Mouse (Mus musculus): ENCODE measurements around the gene Ldah. TPM values are rescaled to one million over a fixed set of nuclear protein-coding genes. Genes with fewer than 3 reads are reported as not detected.

The Ldah gene
- polyA plus RNA-seq, 1 experiment from 2014 or later = 73.3 TPM

DNA sequence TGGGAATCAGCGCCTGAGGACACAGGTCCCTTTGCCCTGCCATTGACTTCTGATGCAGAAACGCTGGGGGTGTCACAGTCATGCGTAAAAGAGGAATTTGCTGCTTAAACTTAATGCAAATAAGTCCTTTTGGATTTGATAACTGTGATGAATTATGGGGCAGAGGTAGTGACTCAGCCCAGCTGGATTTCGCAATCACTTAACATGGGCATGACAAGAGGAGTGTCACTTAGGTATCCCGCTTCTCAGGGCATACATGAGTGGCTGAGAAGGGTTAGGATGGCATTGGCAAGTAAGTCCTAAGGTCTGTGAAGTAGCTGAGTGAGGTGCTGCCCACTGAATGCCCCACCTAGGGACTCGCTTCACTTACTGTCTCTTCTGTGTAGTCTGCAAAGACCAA, 15.1 kb downstream of the Ldah start:
- no peak for ATAC-seq (ENCODE audit: insufficient number of reproducible peaks, insufficient read depth, low FRiP score, low TSS enrichment, low read depth)
- no peak overlapping the region for H3K9ac ChIP-seq (replicated peaks)
- peaks cover 25% of the 10 kb centered on the region; the same call in 1 of the 2 replicates for H3K36me3 ChIP-seq
- H3K4me3 ChIP-seq (replicated peaks) = no peak overlapping the region
- H3K4me1 ChIP-seq (replicated peaks) = no peaks in the 10 kb centered on the region
- H3K27me3 ChIP-seq = no peaks in the 10 kb centered on the region
- no peak overlapping the region for H3K27ac ChIP-seq
- H3K4me2 ChIP-seq = no peak overlapping the region
- H3K9me3 ChIP-seq = no peaks in the 10 kb centered on the region
- 92% methylated on average over 6 of the region's 6 CpGs for WGBS

DNA sequence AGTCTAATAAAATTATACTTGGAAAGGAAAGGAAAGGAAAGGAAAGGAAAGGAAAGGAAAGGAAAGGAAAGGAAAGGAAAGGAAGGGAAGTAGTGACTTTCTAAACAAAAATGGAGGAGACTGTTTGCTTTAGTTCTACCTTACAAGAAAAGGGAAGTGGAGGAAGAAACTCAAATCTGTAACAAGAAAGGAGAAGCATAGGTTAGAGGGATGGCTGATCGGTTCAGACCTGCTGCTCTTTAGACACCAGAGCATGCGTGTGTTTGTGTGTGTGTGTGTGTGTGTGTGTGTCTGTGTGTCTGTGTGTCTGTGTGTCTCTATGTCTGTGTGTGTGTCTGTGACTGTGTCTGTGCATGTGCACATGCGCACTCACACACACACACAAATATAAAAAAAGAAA, 23.2 kb downstream of the Ldah start:
- Histone ChIP-seq H3K4me1 (replicated peaks) (no peaks in the 10 kb centered on the region), H3K9me3 (no peaks in the 10 kb centered on the region), H3K4me3 (replicated peaks) (no peak overlapping the region), H3K36me3 (peaks cover 19% of the 10 kb centered on the region; the same call in 1 of the 2 replicates), H3K27me3 (no peaks in the 10 kb centered on the region), H3K4me2 (no peak overlapping the region), H3K27ac (no peak overlapping the region), H3K9ac (replicated peaks) (no peak overlapping the region)
- no peak for ATAC-seq (ENCODE audit: insufficient number of reproducible peaks, insufficient read depth, low FRiP score, low TSS enrichment, low read depth)
- 98% methylated on average over 3 of the region's 3 CpGs for WGBS

DNA sequence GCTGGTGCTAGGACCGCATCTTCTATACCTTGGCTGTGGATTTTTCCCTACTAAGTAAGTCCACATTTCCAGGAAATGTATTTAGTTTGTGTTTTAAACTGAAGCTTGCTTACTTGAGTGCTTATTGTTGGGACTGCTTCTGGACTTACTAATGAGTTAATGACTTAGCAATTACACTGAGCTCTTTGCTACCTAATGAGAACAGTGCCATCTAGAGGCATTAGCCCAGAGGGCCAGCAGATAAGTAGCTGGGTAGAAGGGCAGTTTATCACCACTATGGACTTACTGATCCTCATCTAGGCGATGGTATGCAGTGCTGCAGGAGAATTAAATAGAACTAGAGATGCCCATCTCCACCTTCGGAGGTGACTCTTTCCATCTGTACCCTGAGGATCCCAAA, 24.8 kb downstream of the Ldah start:
- Histone ChIP-seq H3K4me2 (no peak overlapping the region), H3K9ac (replicated peaks) (no peak overlapping the region), H3K4me1 (replicated peaks) (no peaks in the 10 kb centered on the region), H3K36me3 (peaks cover 14% of the 10 kb centered on the region; the same call in 1 of the 2 replicates), H3K9me3 (no peaks in the 10 kb centered on the region), H3K27ac (no peak overlapping the region), H3K4me3 (replicated peaks) (no peak overlapping the region), H3K27me3 (no peaks in the 10 kb centered on the region)
- ATAC-seq (ENCODE audit: insufficient number of reproducible peaks, insufficient read depth, low FRiP score, low TSS enrichment, low read depth) = no peak
- 81% methylated on average over 3 of the region's 3 CpGs for WGBS

DNA sequence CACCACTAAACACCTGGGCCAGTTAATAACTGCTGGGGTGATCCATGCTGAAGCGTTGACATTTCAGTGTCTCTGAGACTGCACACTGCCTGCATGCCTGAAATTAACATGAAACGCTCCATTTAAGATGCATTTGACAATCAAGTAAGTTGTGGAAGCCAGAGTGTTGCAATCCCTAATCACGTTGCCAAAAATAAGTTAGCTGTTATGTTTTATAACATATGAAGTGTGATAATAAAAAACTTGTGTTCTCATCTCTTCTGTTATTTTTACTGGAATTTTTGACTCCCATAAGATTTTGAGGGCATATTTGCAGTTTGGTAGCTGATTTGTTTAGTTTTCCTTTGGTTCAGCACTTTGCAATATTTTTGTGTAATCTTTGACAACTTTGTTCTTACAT, 34.3 kb downstream of the Ldah start:
- Histone ChIP-seq H3K9ac (replicated peaks) (no peak overlapping the region), H3K4me2 (no peak overlapping the region), H3K36me3 (peaks cover 19% of the 10 kb centered on the region), H3K4me3 (replicated peaks) (no peak overlapping the region), H3K27ac (no peak overlapping the region), H3K9me3 (no peaks in the 10 kb centered on the region), H3K27me3 (no peaks in the 10 kb centered on the region), H3K4me1 (replicated peaks) (no peaks in the 10 kb centered on the region)
- WGBS = 73% methylated on average over 3 of the region's 3 CpGs
- no peak for ATAC-seq (ENCODE audit: insufficient number of reproducible peaks, insufficient read depth, low FRiP score, low TSS enrichment, low read depth)

DNA sequence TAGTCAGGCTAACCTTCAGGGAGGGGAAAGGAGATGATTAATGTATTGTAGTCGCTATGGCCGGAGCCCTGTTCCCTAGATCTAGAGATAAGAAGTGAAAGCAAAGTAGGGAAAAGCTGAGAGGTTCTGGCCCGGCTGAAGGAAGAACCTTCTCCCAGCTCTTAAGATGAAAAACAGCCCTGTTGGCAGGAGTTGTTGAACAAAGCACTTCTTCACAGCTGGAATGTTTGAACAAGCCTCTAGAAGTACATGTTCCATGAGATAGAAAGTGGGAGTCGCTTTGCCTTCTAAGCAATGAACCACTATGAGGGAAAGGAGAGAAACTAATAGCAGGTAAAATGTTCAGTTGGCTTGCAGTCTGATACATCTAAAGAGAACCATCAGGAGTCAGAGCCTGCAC, 36.8 kb downstream of the Ldah start:
- Histone ChIP-seq H3K36me3 (peaks cover 15% of the 10 kb centered on the region; the same call in 1 of the 2 replicates), H3K27ac (no peak overlapping the region), H3K4me2 (no peak overlapping the region), H3K4me3 (replicated peaks) (no peak overlapping the region), H3K9me3 (no peaks in the 10 kb centered on the region), H3K9ac (replicated peaks) (no peak overlapping the region), H3K4me1 (replicated peaks) (no peaks in the 10 kb centered on the region), H3K27me3 (no peaks in the 10 kb centered on the region)
- 73% methylated on average over 4 of the region's 4 CpGs for WGBS
- no peak for ATAC-seq (ENCODE audit: insufficient number of reproducible peaks, insufficient read depth, low FRiP score, low TSS enrichment, low read depth)

DNA sequence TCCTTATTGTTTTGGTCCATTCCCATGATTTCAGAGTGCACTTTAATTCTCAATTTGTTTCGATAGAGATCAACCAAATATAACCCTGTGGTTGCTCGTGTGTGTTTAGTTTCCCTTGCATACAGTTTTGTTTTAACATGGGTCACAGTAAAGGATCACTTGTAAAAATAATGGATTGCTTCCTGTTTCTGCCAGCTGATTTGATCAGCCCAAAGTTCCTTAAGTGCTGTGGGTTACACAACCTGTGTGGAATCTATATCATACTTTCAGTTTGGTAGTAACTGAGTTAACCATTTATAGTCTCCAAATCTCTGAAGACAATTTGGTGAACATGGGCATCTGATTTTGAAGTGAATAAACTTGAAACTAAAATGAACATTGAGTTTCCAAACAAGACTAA, 52.4 kb downstream of the Ldah start:
- 68% methylated on average over 2 of the region's 2 CpGs for WGBS
- H3K36me3 ChIP-seq = no peaks in the 10 kb centered on the region; the same call in 1 of the 2 replicates
- no peak overlapping the region for H3K4me2 ChIP-seq
- H3K9ac ChIP-seq (replicated peaks) = no peak overlapping the region
- no peaks in the 10 kb centered on the region for H3K27me3 ChIP-seq
- no peaks in the 10 kb centered on the region for H3K9me3 ChIP-seq
- H3K4me3 ChIP-seq (replicated peaks) = no peak overlapping the region
- H3K27ac ChIP-seq = no peak overlapping the region
- ATAC-seq (ENCODE audit: insufficient number of reproducible peaks, insufficient read depth, low FRiP score, low TSS enrichment, low read depth) = no peak
- peaks cover 4% of the 10 kb centered on the region for H3K4me1 ChIP-seq (replicated peaks)

DNA sequence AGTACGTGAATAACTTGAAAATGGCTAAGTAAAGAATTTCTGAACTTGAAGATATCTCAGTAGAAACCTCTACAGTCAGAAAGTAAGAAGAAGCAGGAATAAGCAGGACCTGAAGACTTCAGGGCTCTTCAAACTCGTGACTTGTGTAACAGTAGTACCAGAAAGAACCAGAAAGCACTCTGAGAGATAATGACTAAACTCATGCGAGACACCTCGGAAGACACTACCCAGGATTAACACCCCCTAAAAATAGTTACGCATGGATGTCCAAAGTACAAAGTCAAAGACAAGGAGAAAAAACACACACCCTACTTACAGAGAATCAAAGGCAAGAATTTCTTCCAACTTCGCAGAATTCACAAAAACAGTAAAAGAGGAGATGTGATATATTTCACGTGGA, 58.4 kb downstream of the Ldah start:
- Histone ChIP-seq H3K4me3 (replicated peaks) (no peak overlapping the region), H3K4me2 (no peak overlapping the region), H3K9ac (replicated peaks) (no peak overlapping the region), H3K36me3 (0 out of 2 replicates have a peak, but pooled peaks cover 7% of the 10 kb centered on the region), H3K27me3 (no peaks in the 10 kb centered on the region), H3K4me1 (replicated peaks) (peaks cover 4% of the 10 kb centered on the region; the same call in 1 of the 2 replicates), H3K27ac (no peak overlapping the region), H3K9me3 (no peaks in the 10 kb centered on the region)
- ATAC-seq (ENCODE audit: insufficient number of reproducible peaks, insufficient read depth, low FRiP score, low TSS enrichment, low read depth) = no peak
- 91% methylated on average over 7 of the region's 7 CpGs for WGBS

DNA sequence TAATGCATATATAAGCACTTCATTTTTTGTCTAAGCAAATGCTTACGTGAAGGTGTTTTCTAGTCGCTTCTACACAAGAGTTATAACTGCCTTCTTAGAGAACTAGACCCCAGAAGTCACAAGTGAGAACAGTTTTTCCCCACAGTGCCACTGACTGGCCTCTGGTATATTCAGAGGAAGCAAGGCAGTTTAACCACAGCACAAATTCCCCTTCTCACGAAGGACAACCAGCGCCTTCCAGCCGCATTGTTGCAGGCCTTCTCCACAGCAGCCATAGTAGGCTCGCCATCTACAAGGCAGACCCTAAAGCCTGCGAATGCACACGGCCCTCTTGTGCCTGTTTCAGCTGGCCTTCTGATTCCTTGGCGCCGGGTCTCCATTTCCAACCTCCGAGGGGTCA, 61.7 kb downstream of the Ldah start:
- no peak overlapping the region for H3K4me2 ChIP-seq
- 0 out of 2 replicates have a peak, but pooled peaks cover 7% of the 10 kb centered on the region for H3K36me3 ChIP-seq
- no peaks in the 10 kb centered on the region for H3K4me1 ChIP-seq (replicated peaks)
- no peak overlapping the region for H3K9ac ChIP-seq (replicated peaks)
- H3K27ac ChIP-seq = no peak overlapping the region
- H3K4me3 ChIP-seq (replicated peaks) = no peak overlapping the region
- no peaks in the 10 kb centered on the region for H3K27me3 ChIP-seq
- ATAC-seq (ENCODE audit: insufficient number of reproducible peaks, insufficient read depth, low FRiP score, low TSS enrichment, low read depth) = no peak
- WGBS = 92% methylated on average over 11 of the region's 11 CpGs
- no peaks in the 10 kb centered on the region for H3K9me3 ChIP-seq

DNA sequence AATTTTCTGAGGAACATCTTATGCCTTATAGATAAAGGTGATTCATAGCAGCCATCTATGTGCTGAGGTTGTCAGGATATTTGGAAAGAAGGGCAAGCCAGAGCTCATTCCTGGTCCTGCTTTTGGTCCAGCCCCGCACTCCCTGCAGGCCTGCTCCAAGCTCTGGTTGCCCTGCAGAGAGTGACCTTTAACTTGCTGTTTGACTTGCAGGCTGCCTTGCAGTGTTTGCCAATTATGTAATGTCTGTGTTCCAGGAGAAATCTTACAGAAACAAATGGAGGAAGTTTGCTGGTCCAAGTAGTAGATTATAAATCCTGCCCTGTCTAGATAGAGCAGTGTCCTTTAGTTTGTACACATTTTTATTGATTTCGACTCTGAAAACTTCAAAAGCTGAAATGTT, 63.5 kb downstream of the Ldah start:
- no peaks in the 10 kb centered on the region for H3K27me3 ChIP-seq

DNA sequence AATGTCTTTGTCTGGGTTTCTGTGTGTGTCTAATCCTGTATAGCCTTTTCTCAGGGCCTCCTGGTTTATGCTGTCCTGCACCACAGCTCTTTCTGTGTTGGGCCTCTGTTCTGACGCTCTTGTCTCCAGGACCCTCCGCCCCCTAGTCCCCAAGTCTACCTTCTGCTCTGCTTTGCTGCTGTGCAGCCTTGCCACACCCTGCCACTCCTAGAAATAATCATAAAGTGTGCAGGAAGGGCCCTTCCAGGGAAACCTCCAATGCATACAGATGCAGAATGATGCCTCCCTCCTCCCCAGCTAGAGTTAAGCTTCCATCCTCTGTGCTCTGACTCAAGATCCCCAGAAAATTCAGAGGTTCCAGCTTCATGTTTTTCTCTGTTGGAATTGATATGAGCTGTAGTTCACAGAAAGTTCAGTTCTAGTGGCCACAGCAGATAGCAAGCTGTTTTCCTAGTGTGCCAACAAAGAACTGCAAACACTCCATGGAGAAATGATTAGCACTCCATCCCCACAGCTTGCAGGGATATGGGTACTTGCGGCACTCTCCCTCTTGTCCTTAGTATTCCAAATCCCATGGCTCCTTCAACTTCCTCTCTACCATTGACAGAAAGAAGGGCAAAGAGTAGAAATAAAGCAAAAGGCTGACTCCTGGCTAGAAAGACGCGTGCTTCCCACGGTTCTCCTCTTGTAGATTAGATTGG, 65.7 kb downstream of the Ldah start:
- Histone ChIP-seq H3K4me2 (no peak overlapping the region), H3K36me3 (0 out of 2 replicates have a peak, but pooled peaks cover 5% of the 10 kb centered on the region), H3K27ac (no peak overlapping the region), H3K27me3 (no peaks in the 10 kb centered on the region), H3K9ac (replicated peaks) (no peak overlapping the region), H3K9me3 (no peaks in the 10 kb centered on the region), H3K4me3 (replicated peaks) (no peak overlapping the region), H3K4me1 (replicated peaks) (no peaks in the 10 kb centered on the region)
- no peak for ATAC-seq (ENCODE audit: insufficient number of reproducible peaks, insufficient read depth, low FRiP score, low TSS enrichment, low read depth)
- WGBS = 92% methylated on average over 6 of the region's 6 CpGs

More for the DNA sequence above, 63.5 kb downstream of the Ldah start:
- Histone ChIP-seq H3K4me3 (replicated peaks) (no peak overlapping the region), H3K27ac (no peak overlapping the region), H3K4me1 (replicated peaks) (no peaks in the 10 kb centered on the region), H3K9ac (replicated peaks) (no peak overlapping the region), H3K9me3 (no peaks in the 10 kb centered on the region), H3K4me2 (no peak overlapping the region), H3K36me3 (0 out of 2 replicates have a peak, but pooled peaks cover 7% of the 10 kb centered on the region)
- WGBS = 94% methylated on average over 2 of the region's 2 CpGs
- no peak for ATAC-seq (ENCODE audit: insufficient number of reproducible peaks, insufficient read depth, low FRiP score, low TSS enrichment, low read depth)

DNA sequence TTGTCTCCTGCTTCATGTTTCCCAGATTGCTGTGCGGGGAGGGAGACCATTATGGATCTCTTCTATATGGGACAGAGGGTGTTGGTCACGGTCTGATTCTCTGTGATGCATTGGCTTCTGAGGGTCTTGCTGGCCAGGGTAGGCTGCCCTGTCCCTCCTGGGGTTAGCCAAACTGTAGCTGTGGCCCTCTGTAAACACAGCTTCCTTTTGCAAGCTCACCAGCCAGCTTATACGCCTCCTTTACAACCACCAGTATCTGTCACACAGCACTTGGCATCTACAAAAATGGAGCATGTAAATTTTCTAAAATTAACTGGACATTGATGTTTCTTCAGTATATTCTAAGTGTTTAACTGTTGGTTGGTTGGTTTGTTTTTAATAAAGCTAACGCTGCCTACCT, 67.5 kb downstream of the Ldah start:
- Histone ChIP-seq H3K36me3 (0 out of 2 replicates have a peak, but pooled peaks cover 6% of the 10 kb centered on the region), H3K4me1 (replicated peaks) (no peaks in the 10 kb centered on the region), H3K27ac (no peak overlapping the region), H3K27me3 (no peaks in the 10 kb centered on the region), H3K4me2 (no peak overlapping the region), H3K9me3 (no peaks in the 10 kb centered on the region), H3K4me3 (replicated peaks) (no peak overlapping the region), H3K9ac (replicated peaks) (no peak overlapping the region)
- 89% methylated on average over 4 of the region's 4 CpGs for WGBS
- ATAC-seq (ENCODE audit: insufficient number of reproducible peaks, insufficient read depth, low FRiP score, low TSS enrichment, low read depth) = no peak

All from limb, embryonic 12.5 days (tissue).